Comparison of ENCODE assay signal across 15 mouse cellular contexts in genomic region chr10:122765521-122765920, GRCm38 (mm10).
DNase-seq lines count a peak whose midpoint lies in the region; ATAC-seq and TF ChIP-seq lines count a peak whose summit lies in the region.
"Had no signal": no experiment of that assay in that cellular context is flagged by ENCODE, and none has a peak within 500 bp of the region (broad histone marks: within the 10 kb centered on the region; RNA-seq: fewer than 3 reads in every experiment).

No protein-coding gene starts in this region.

- ATAC-seq in lung, postnatal 0 days, result peak; percentile 58; the same call in 1 of the 2 replicates
- peak; percentile 63; the same call in 1 of the 2 replicates for ATAC-seq in heart, postnatal 0 days (ENCODE audit: insufficient read depth, low read depth)
- ATAC-seq: forebrain, embryonic 15.5 days; midbrain, embryonic 16.5 days; Patski had no signal

- no peak overlapping the region for H3K27ac ChIP-seq in lung, postnatal 0 days (ENCODE audit: low read length)
- H3K27ac ChIP-seq in heart, postnatal 0 days (ENCODE audit: low read depth), result no peak overlapping the region
- H3K27ac ChIP-seq: forebrain, embryonic 15.5 days; hindbrain, embryonic 13.5 days had no signal

- H3K4me3 ChIP-seq in lung, postnatal 0 days (ENCODE audit: low read depth, low read length), result no peak overlapping the region
- H3K4me3 ChIP-seq in heart, postnatal 0 days (ENCODE audit: low read depth, low read length), result no peak overlapping the region
- H3K4me3 ChIP-seq: forebrain, embryonic 15.5 days; hindbrain, embryonic 13.5 days had no signal

- H3K36me3 ChIP-seq in lung, postnatal 0 days (ENCODE audit: insufficient read depth, low read length), result no peaks in the 10 kb centered on the region
- no peaks in the 10 kb centered on the region for H3K36me3 ChIP-seq in heart, postnatal 0 days (replicated peaks; ENCODE audit: control insufficient read depth, insufficient read depth, low read length)
- H3K36me3 ChIP-seq: forebrain, embryonic 15.5 days; hindbrain, embryonic 13.5 days had no signal

- H3K27me3 ChIP-seq in lung, postnatal 0 days (replicated peaks; ENCODE audit: insufficient read depth, low read length), result no peaks in the 10 kb centered on the region
- H3K27me3 ChIP-seq in heart, postnatal 0 days (ENCODE audit: control insufficient read depth, insufficient read depth, low read length), result no peaks in the 10 kb centered on the region
- H3K27me3 ChIP-seq: forebrain, embryonic 15.5 days; hindbrain, embryonic 13.5 days; Patski had no signal

- TF ChIP-seq CTCF in lung, postnatal 0 days (IDR thresholded peaks at IDR 0.05), result no peak
- TF ChIP-seq CTCF in heart, postnatal 0 days (IDR thresholded peaks at IDR 0.05; ENCODE audit: low read depth), result no peak

- no peak overlapping the region for H3K9ac ChIP-seq in lung, postnatal 0 days (replicated peaks; ENCODE audit: low read depth)
- no peak overlapping the region for H3K9ac ChIP-seq in heart, postnatal 0 days (replicated peaks; ENCODE audit: low read depth, low read length)
- H3K9ac ChIP-seq: forebrain, embryonic 15.5 days; hindbrain, embryonic 13.5 days had no signal

- no peak for TF ChIP-seq EP300 in lung, postnatal 0 days (IDR thresholded peaks at IDR 0.05)
- no peak for TF ChIP-seq EP300 in heart, postnatal 0 days (IDR thresholded peaks at IDR 0.05; ENCODE audit: low read depth)

- H3K4me1 ChIP-seq in lung, postnatal 0 days (ENCODE audit: insufficient read depth, low read depth, low read length), result no peaks in the 10 kb centered on the region
- H3K4me1 ChIP-seq in heart, postnatal 0 days (ENCODE audit: control insufficient read depth, insufficient read depth), result peaks cover 16% of the 10 kb centered on the region
- H3K4me1 ChIP-seq: forebrain, embryonic 15.5 days had no signal

- 16% methylated on average over 4 of the region's 4 CpGs for WGBS in lung, postnatal 0 days
- WGBS in heart, postnatal 0 days, result 5% methylated on average over 4 of the region's 4 CpGs

- H3K4me2 ChIP-seq in lung, postnatal 0 days (replicated peaks; ENCODE audit: low read depth, low read length), result no peak overlapping the region
- H3K4me2 ChIP-seq in heart, postnatal 0 days (ENCODE audit: low read depth, low read length), result no peak overlapping the region; the same call in 1 of the 2 replicates
- H3K4me2 ChIP-seq: forebrain, embryonic 15.5 days; hindbrain, embryonic 13.5 days; liver, embryonic 11.5 days had no signal

- H3K9me3 ChIP-seq in lung, postnatal 0 days (ENCODE audit: low read length), result no peaks in the 10 kb centered on the region
- H3K9me3 ChIP-seq in heart, postnatal 0 days (replicated peaks; ENCODE audit: control insufficient read depth, low read length), result no peaks in the 10 kb centered on the region
- H3K9me3 ChIP-seq: forebrain, embryonic 15.5 days; hindbrain, embryonic 13.5 days had no signal

- peak; percentile 73 for DNase-seq in heart, adult 8-10 months (ENCODE audit: low spot score)
- DNase-seq in heart, postnatal 14 days, result no peak
- peak; percentile 70 for DNase-seq in lung, postnatal 0 days (ENCODE audit: low spot score)
- no peak for DNase-seq in lung, postnatal 14 days
- DNase-seq in heart, postnatal 0 days (ENCODE audit: low spot score), result peak; percentile 51
- peak; percentile 7 for DNase-seq in skeletal muscle tissue, adult 2 months (ENCODE audit: low read depth, low spot score)
- no peak for DNase-seq in adrenal gland, postnatal 25 days
- DNase-seq: adrenal gland, postnatal 10 days; cerebellum, postnatal 10 days; right cerebral cortex, postnatal 4 days had no signal

- intact Hi-C loops in heart, postnatal 14 days (cut with DNase I), result no loop called here

Comparison
In these comparisons a context has a peak if more than half of its experiments do, and no peak if none do; other contexts are left out.
1. DNase-seq: peak in heart, adult 8-10 months (single experiment), lung, postnatal 0 days (single experiment), heart, postnatal 0 days (single experiment) and skeletal muscle tissue, adult 2 months (single experiment); none in heart, postnatal 14 days (0 of 2), lung, postnatal 14 days (single experiment) and adrenal gland, postnatal 25 days (single experiment).